Mouse (Mus musculus) naive thymus-derived CD4-positive, alpha-beta T cell, adult 2 months (primary cell): ENCODE measurements around the gene Spats2.
"Not testable (repeated sequence)": the region's sequence is repeated elsewhere in the genome, so short reads cannot be mapped to it uniquely, and the experiment has no call there.

Source experiments
- DNase-seq: peaks from one replicate; pipeline ENCODE4 v3.0.0-alpha.2; 2011; ENCODE audit warnings: low read depth

Gene Spats2

GRCm38 (mm10) chr15:99224208-99224911 lies 98.6 kb downstream of the Spats2 start, which contains the start of gene Kcnh3:
Kcnh3 (plus strand) TSS chr15:99224861.
- DNase-seq = peak; percentile 80

- DNase-seq = peak; percentile 39
These were observed 99.5 kb downstream of the Spats2 start for GRCm38 (mm10) chr15:99225081-99225810.

- peak; percentile 28 for DNase-seq
These were observed 100.4 kb downstream of the Spats2 start for GRCm38 (mm10) chr15:99226090-99226489.

- DNase-seq = no peak
These were observed 106.3 kb downstream of the Spats2 start for GRCm38 (mm10) chr15:99231998-99232397.

- DNase-seq = peak; percentile 69
These were observed 108.0 kb downstream of the Spats2 start for GRCm38 (mm10) chr15:99233719-99234118.

- peak; percentile 41 for DNase-seq
These were observed 108.8 kb downstream of the Spats2 start for GRCm38 (mm10) chr15:99234326-99235010.

- DNase-seq = peak; percentile 35
These were observed 112.3 kb downstream of the Spats2 start for GRCm38 (mm10) chr15:99238006-99238405.

GRCm38 (mm10) chr15:99240129-99240528 lies 114.4 kb downstream of the Spats2 start:
- no peak for DNase-seq

- DNase-seq = no peak
These were observed 115.5 kb downstream of the Spats2 start for GRCm38 (mm10) chr15:99241249-99241648.

GRCm38 (mm10) chr15:99242045-99242444 lies 116.3 kb downstream of the Spats2 start:
- no peak for DNase-seq

- DNase-seq = not testable (repeated sequence)
These were observed 121.0 kb downstream of the Spats2 start for GRCm38 (mm10) chr15:99246736-99247135.

- DNase-seq = no peak
These were observed 123.3 kb downstream of the Spats2 start for GRCm38 (mm10) chr15:99248972-99249371.

GRCm38 (mm10) chr15:99249938-99250337 lies 124.2 kb downstream of the Spats2 start:
- no peak for DNase-seq

GRCm38 (mm10) chr15:99251111-99251510 lies 125.4 kb downstream of the Spats2 start:
- DNase-seq = peak; percentile 52

GRCm38 (mm10) chr15:99251626-99252380 lies 126.1 kb downstream of the Spats2 start, which contains the start of gene Mcrs1:
Mcrs1 (minus strand) TSS chr15:99251961.
- peak; percentile 99 for DNase-seq

GRCm38 (mm10) chr15:99252381-99253174 lies 126.9 kb downstream of the Spats2 start:
- peak; percentile 54 for DNase-seq

- not testable (repeated sequence) for DNase-seq
These were observed 127.4 kb downstream of the Spats2 start for GRCm38 (mm10) chr15:99253175-99253479.

GRCm38 (mm10) chr15:99253772-99254171 lies 128.1 kb downstream of the Spats2 start:
- DNase-seq = no peak

- no peak for DNase-seq
These were observed 128.8 kb downstream of the Spats2 start for GRCm38 (mm10) chr15:99254477-99255005.

GRCm38 (mm10) chr15:99255241-99255749 lies 129.6 kb downstream of the Spats2 start:
- DNase-seq = no peak
